Mouse (Mus musculus) lung, embryonic 15.5 days (tissue): ENCODE data around the gene Tfeb. TPM values are rescaled to one million over a fixed set of nuclear protein-coding genes. Genes with fewer than 3 reads are reported as not detected.

ENCODE experiments used
- polyA plus RNA-seq: library from polyadenylated mRNA; unstranded; fragments of >200 nt; fragmentation: Nextera tagmentation; extraction: Ambion mirVana; gene quantifications from 2 replicates; pipeline ENCODE4 v1.2.1, GENCODE M21; 2015

Tfeb gene
- polyA plus RNA-seq, 1 experiment from 2014 or later: 14.7 TPM

Other genes with a start within 250 kb of the Tfeb start
- 25.6 and 32.3 TPM in 2 replicates for gene Taf8, start 234.7 kb upstream of the Tfeb start, polyA plus RNA-seq
- gene Ccnd3, start 232.0 kb upstream of the Tfeb start, polyA plus RNA-seq: 286 and 294 TPM in 2 replicates
- gene Bysl, start 125.5 kb upstream of the Tfeb start, polyA plus RNA-seq: 21.9 and 22.9 TPM in 2 replicates
- 47.8 and 50.3 TPM in 2 replicates for gene Med20, start 125.4 kb upstream of the Tfeb start, polyA plus RNA-seq
- 0.35 and 1.7 TPM in 2 replicates for gene Gm20517, start 125.4 kb upstream of the Tfeb start, polyA plus RNA-seq
- 4.2 and 4.3 TPM in 2 replicates for gene Usp49, start 106.3 kb upstream of the Tfeb start, polyA plus RNA-seq
- gene Tomm6, start 48.6 kb upstream of the Tfeb start, polyA plus RNA-seq: 385 and 422 TPM in 2 replicates
- 5.6 and 6.5 TPM in 2 replicates for gene Frs3, start 48.0 kb upstream of the Tfeb start, polyA plus RNA-seq
- 0.35 and 0.45 TPM in 2 replicates for gene Gm21981, start 42.6 kb upstream of the Tfeb start, polyA plus RNA-seq
- 0.73 and 0.86 TPM in 2 replicates for gene Prickle4, start 42.3 kb upstream of the Tfeb start, polyA plus RNA-seq
- 14.2 and 15.7 TPM in 2 replicates for gene Pgc, start 10.2 kb upstream of the Tfeb start, polyA plus RNA-seq
- 19.3 and 20.6 TPM in 2 replicates for gene Mdfi, start 97.7 kb downstream of the Tfeb start, polyA plus RNA-seq
- 23.7 and 24.1 TPM in 2 replicates for gene Foxp4, start 187.6 kb downstream of the Tfeb start, polyA plus RNA-seq